Mouse (Mus musculus) left cerebral cortex, postnatal 36 days (tissue): ENCODE data around the gene Nop53. TPM values are rescaled to one million over a fixed set of nuclear protein-coding genes. Genes with fewer than 3 reads are reported as not detected.
"Not testable (repeated sequence)": the region's sequence is repeated elsewhere in the genome, so short reads cannot be mapped to it uniquely, and the experiment has no call there.

Experiments
- DNase-seq, 2 experiments: peaks; one replicate each; pipeline ENCODE4 v3.0.0; 2021 to 2022; ENCODE audit warnings: low spot score in 2 of 2, mixed read lengths in 1 of 2
- intact Hi-C: fragments of 180-260 bp; cut with DNase I; formaldehyde crosslinking; loops from one replicate; pipeline ENCODE4 v1.15.1; 2025
- total RNA-seq, 2 experiments: library from RNA; stranded (reverse); gene quantifications; 2 replicates each; pipeline ENCODE4 v1.2.3; 2021

The Nop53 gene
- total RNA-seq, 2 experiments from 2014 or later, result 113 to 130 TPM

DNA sequence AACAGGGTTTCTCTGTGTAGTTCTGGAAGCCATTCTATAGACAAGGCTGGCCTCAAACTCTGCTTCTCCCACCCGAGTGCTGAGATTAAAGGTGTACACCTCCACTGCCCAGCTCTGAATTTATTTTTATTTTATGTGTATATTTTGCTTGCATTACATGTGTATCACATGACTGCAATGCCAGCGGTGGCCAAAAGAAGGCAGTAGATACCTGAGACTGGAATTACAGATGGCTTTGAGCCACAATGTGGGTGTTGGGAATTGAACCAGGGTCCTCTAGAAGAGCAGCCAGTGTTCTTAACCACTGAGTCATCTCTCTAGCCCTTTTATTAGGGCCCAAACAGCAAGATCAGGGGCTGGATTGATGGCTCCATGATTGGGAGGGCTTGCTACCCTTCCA, 15.3 kb downstream of the Nop53 start:
- DNase-seq, result no peak
- intact Hi-C loops, result no loop called here

DNA sequence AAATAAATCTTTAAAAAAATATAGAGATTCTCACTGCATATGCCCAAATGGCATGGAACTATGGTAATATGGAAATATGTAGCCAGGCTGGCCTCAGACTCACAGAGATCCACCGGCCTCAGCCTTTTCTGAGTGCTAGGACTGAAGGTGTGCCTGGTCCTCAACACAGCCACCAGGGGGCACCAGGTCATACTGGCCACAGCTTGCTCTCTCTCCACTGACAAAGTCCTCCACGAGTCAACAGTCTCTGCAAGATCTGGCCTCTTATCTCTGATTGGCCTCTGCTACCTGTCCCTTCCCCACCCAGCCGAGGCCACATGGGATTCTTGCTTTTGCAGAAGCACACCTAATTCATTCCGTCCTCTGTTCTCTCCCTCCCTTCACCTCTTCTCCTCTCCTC, 16.0 kb downstream of the Nop53 start:
- DNase-seq, result no peak
- intact Hi-C loops, result no loop called here

DNA sequence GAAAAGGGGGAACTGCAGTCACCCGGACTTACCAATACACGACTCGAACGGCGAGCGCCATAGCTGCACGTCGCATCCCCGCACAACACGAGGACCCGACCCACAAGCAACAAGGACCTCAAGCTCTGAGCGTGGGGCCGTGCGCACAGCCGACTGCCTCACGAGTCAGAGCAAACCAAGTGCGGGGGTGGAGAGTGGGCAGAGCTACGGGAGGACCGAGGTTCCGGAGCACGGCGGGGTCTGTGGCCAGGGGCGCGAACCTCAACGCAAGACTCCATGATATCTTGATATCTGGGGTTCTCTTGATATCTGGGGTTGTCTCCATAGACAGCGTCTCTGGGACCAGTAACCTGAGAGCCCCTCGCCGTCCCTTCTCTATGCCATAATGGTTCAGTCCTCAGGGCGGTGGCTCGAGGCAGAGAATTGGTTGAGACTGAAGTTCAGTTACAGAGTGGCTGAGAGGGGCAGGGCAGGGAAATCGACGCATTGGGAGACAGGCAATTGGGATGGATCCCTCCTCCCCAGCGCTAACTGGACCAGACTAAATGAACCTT, 23.6 kb downstream of the Nop53 start, which contains the start of gene Selenow:
Gene Selenow, minus strand, starts transcription at position 183 of the 554 bp plus-strand sequence.
- intact Hi-C loops, result no loop called here
- DNase-seq, result peak; percentile 92 to 93

DNA sequence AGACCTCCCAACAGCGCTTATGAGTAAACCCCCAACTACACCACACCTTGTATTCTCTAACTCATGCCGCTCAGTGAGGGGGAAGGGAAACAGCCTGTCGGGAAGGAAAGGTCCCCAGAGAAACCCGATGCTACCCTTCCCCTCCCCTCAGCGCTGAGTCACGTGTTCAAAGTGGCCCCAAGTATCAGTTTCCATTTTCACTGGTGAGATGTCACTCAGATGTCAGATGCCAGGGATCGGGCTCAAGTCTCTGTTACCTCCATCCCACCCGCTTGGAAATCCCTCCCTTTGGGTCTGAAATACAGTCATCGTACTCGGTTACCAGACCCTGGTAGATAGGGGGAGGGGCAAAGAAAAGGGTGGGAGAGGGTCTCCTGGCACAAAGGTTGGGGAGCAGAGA, 24.1 kb downstream of the Nop53 start:
- intact Hi-C loops, result no loop called here

DNA sequence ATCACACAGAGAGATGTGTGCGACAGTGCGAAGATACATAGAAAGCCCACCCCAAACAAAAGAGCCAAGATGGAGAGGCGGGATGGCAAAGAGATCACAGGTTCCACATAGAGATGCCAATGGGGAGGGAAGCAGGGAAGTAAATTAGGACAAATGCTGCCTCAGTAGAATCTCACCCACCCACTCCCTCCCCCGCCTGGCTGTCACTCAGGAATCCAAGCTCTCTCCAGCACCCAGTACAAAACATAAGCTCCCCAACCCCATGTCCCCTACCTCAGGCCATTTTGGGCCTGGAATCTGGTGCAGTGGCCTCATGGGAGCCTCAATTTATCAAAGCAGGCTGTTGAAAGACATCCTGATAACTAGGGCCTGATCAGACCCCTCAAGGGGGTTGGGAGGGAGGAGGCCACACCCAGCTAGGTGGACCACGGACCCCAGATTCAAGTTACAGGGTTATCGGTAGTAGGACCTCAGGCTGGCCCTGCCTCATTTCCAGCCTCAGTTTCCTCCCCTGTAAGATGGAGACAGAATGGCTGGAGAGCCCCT, 25.2 kb downstream of the Nop53 start:
- intact Hi-C loops, result no loop called here
- no peak for DNase-seq

More for the DNA sequence above, 24.1 kb downstream of the Nop53 start:
- DNase-seq, result peak in 1 of 2 experiments; percentile 35

DNA sequence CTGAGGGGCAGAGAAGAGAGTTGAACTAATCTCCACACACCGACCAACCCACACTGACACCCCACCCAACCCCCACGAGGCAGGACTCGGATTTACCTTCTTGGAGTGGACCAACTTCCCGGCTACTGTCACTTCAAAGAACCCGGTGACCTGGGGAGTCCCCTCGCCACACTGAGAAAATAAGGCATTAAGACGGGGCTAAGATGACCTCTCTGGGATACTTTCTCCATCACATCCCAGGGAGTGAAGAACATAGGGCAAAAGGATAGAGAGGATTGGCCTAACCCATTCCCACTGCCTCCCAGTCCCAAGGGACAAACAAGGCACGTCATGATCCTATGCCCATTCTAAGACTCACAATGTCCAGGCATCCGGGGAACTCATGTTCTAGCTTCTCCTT, 25.9 kb downstream of the Nop53 start:
- no peak for DNase-seq
- intact Hi-C loops, result no loop called here

DNA sequence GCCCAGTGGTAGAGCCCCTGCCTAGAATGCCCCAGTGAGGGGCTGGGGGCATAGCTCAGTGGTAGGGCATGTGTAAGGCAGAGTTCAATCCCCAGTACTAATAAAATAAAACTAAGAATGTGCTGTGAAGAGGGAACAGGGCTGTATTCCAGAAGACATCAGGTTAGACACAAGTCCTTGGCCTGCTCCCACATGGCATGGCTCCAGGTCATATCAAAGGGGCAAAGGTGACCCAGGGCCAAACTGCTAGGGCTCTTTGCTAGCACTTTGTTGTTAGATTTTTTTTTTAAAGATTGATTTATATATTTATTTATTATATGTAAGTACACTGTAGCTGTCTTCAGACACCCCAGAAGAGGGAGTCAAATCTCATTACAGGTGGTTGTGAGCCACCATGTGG, 27.5 kb downstream of the Nop53 start:
- no peak for DNase-seq
- intact Hi-C loops, result no loop called here

DNA sequence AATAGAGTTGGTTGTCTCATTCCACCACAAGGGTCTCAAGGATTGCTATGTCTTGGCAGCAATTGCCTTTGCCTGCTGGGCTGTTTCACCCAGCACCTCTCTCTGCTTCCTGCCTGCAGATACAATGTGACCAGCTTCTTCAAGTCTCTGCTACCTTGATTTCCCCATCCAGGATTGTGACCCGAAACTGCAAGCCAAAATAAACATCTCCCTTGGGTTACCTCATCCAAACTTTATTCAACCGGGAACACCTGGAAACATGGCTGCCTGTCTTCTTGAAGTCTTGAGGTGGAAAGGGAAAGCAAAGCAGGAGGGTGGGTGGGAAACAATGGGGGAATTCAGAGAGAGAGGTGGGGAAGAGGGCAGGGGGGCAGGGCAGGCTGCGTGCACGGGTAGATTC, 28.9 kb downstream of the Nop53 start:
- intact Hi-C loops, result no loop called here
- DNase-seq, result no peak

DNA sequence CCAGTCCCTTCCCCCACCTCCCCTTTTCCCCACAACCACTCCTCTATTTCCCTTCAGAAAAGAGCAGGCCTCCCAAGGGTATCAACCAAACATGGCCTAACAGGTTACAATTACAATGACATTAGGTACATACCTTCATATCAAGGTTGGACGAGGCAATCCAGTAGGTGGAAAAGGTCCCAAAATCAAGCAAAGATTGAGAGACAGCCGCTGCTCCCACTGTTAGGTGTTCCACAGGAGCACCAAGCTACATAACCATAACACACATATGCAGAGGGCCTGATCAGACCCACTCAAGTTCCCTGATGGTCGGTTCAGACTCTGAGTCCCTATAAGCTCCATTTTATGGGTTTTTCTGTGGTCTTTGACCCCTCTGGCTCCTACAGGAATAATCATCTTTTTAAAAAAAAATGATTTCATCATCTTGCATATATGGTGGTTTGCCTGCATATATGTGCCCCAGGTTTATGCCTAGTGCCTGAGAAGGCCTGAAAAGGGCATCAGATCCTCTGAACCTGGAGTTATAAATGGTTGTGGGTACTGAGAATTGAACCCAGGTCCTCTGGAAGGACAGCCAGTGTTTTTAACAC, 29.6 kb downstream of the Nop53 start:
- intact Hi-C loops, result no loop called here
- DNase-seq, result no peak

DNA sequence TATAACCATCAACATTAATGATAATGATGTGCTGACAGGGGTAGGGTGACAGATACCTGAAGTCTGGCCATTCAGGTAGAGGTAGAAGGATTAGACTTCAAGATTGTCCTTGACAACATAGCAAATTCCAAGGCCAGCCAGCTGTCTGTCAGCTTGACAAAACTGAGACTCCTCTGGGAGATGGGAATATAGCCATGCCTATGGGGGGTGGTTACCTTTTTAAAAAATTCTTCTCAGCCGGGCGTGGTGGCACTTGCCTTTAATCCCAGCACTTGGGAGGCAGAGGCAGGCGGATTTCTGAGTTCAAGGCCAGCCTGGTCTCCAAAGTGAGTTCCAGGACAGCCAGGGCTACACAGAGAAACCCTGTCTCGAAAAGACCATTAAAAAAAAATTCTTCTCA, 30.2 kb downstream of the Nop53 start:
- DNase-seq, intact Hi-C loops: not testable (repeated sequence)

DNA sequence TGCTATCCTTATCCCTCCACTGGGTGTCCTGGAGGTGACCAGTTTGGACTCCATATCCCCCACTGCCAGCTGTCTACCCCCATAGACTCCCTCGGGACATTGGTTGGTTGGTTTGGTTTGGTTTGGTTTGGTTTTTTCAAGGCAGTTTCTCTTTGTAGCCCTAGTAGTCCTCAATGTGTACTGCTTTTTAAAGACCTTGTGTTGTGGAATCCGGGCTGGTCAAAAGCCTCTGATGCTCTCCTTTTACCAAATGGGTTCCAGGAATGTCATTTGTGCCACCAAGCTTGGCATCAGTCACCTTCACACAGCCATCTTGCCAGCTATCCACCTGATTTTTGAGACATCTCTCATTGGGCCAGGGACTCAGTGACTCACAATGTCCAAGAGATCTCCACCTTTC, 31.1 kb downstream of the Nop53 start:
- intact Hi-C loops, result no loop called here
- no peak for DNase-seq

DNA sequence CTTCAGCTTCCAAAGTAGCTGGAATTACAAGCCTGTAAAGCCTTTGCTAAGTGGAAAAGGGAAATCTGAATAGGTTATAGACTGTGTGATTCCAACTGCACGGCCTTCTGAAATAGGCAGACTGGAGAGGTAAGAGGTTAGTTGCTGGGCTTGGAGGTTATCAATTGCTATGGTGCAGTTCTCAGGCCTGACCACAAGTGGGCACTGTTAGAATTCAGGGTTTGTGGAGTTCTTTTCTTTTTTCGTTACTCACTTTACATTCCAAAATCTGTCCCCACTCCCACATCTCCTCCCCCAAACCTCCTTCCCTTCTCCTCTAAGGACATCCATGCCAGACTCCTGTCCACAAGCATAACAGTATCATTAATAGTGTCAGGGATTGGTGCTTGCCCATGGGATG, 31.6 kb downstream of the Nop53 start:
- intact Hi-C loops, result no loop called here
- DNase-seq, result no peak

DNA sequence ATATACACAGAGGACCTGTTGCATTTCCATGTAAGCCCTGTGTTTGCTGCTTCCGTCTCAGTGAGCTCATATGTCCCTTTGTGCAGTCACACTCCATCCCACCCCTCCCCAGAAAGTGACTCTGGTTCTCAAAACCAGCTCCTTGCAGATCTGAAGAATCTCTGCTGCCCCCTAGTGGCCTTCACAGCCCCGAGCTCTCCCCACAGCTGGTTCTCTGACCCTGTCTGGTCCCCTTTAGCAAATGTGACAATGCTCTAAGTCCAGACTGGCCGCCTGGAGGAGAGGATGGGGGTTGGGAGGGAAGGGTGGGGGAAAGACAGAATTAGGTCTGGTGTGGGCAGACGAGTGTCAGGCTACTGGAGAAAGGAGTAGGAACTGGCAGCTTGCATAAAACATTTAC, 33.7 kb downstream of the Nop53 start:
- intact Hi-C loops, result no loop called here
- peak; percentile 52 to 57 for DNase-seq

DNA sequence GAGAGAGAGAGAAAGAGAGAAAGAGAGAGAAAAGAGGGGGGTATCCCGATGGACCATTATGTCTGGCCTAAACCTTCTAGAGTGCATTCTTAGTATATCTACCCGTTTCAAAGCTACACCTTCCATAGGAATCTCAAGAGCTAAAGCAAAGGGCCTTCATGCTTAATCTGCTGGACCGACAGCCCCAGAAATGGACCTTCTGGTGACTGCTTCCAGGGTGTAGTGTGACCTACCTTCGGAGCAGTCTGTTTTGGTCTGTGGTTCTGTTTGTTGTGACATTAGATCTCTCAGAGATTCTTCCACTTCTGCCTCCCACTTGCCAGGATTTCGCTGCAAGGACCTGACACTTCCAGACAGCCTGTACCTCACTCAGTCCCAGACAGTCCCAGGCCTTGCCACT, 35.4 kb downstream of the Nop53 start:
- DNase-seq, result no peak
- intact Hi-C loops, result no loop called here

DNA sequence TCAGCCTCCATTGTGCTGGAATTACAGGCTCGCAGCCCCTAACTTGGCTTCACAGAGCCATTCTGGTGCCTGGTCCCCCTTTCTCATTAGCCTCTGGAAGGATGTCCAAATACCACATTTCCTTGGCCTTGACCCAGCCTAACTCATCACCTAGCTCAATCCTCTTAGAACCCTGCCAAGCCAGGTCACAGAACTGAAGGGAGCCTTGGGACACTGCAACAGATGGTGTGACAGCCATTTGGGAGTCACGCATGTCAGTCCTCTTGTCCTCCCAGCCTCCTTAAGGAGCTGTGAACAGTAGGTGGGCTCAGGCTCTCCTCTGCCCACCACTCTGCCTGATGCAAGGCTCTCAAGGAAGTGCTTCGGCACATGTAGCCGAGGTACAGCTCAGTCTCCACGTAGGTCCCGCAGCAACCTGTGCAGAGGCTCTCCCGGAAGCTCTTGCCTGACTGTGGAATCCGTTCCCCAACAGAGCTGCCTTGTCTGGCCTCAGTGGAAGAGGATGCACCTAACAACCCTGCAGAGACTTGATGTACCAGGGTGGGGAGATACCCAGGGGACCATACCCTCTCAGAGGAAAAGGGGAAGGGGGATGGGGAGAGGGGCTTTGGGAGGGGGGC, 37.8 kb downstream of the Nop53 start:
- intact Hi-C loops, result no loop called here
- no peak for DNase-seq

DNA sequence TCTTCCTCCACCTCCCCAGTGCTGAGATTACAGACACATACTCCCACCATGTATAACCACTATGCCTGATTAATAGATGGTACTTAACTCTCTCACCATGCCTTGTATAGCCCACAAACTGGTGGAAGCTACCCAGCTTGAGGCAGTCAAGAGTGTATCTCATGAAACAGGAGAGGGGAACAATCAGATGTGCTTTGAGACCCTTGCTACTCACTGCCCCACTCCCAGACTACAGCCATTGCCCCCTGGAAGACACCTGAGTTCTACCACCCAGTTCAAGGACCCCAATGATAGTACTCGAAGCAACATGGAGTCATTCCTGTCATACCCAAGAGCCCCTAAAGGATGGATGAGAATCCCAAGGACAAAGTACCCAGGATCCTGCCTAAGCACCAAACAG, 39.3 kb downstream of the Nop53 start:
- DNase-seq, result no peak
- intact Hi-C loops, result no loop called here

DNA sequence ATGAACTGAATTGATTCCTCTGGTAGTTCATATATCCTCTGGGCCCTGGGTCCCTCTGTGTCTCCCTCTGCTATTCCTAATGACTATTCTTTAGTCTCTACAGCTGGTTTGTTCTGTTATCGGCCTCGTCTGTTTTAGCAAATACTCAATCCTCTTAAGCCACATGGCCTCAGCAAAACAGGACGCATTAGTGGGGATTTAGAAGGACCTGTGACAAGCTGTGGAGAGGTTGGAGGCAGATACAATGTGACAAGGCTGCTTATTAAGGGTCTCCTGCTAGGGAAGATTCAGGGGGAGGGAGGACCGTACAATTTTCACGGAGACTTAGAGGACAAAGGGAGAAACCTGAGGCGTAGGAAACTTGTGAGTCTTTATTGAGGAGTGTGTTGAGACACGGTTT, 40.0 kb downstream of the Nop53 start:
- DNase-seq, result no peak
- intact Hi-C loops, result no loop called here

DNA sequence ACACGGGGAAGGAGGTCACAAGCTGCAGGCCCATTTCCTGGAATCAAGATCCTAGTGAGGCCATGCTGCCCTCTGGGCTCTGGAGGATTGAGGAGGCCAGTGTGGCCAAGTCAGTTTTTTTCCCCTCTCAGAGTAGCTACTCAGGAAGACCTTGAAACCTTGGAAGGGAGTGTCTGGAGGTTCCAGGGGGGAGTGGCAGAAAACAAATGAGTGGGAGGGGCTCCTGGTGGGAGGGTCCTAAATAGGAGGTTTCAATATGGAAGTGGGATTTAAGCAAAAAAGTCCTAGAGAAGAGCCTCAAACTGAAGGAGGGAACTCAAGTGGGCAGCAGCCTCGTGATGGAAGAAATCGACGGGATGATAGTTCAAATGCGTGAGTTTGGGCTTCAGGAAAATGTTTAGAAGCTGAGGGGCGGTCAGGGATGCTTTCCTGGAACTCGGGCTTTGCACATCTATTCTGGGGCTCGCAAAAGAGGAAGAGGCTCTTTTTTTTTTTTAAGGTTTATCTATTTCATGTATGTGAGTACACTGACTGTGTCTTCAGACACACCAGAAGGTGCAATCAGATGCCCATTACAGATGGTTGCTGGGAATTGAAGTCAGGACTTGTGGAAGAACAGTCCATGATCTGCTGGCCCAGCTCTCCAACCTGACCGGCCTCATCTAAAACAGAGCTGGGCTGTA, 44.4 kb downstream of the Nop53 start:
- intact Hi-C loops, result no loop called here
- DNase-seq, result no peak

DNA sequence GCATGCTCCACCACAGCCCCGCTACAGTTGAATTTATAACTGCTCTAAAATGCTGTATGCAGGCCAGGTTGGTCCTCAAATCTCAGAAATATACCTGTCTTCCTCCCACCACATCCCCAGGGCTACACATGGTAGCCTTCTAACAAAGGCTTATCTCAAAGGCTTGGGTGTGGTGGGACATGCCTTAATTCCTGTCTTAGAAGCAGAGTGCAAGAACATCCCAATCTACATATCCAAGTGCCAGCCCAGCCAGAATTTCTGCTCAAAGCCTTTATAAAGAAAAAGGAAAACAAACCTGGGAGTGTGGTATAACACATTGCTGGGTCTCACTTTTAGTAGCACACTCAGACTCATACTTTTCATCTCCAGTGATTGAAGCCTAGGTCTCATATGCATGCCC, 51.6 kb downstream of the Nop53 start:
- no peak for DNase-seq
- intact Hi-C loops, result no loop called here
